Mouse (Mus musculus) midbrain, embryonic 13.5 days (tissue): ENCODE data around the gene Gng2. TPM values are rescaled to one million over a fixed set of nuclear protein-coding genes. Genes with fewer than 3 reads are reported as not detected.

Source experiments
- ATAC-seq: fragments of 200-750 bp; cut with Nextera tagmentation; 2 replicates; pipeline ENCODE4 v1.8.0; 2017; ENCODE audit warnings: mild to moderate bottlenecking, moderate TSS enrichment, moderate library complexity
- H3K27ac ChIP-seq: fragments of 300-500 bp; sonication (generic); 2 replicates; pipeline ENCODE4 v1.5.1; 2015; ENCODE audit warnings: inconsistent platforms, mild to moderate bottlenecking, moderate library complexity
- H3K27me3 ChIP-seq: fragments of 300-500 bp; sonication (generic); 2 replicates; pipeline ENCODE4 v1.6.1; 2015; ENCODE audit warnings: mild to moderate bottlenecking, inconsistent platforms
- H3K36me3 ChIP-seq: fragments of 300-500 bp; sonication (generic); 2 replicates; pipeline ENCODE4 v1.6.1; 2015; ENCODE audit warnings: mild to moderate bottlenecking, inconsistent platforms
- H3K4me1 ChIP-seq: fragments of 300-500 bp; sonication (generic); replicated peaks from 2 replicates; pipeline ENCODE4 v1.6.1; 2015; ENCODE audit warnings: inconsistent platforms
- H3K4me2 ChIP-seq: fragments of 300-500 bp; sonication (generic); replicated peaks from 2 replicates; pipeline ENCODE4 v1.6.1; 2015; ENCODE audit warnings: moderate library complexity, mild to moderate bottlenecking, inconsistent platforms
- H3K4me3 ChIP-seq: fragments of 300-500 bp; sonication (generic); replicated peaks from 2 replicates; pipeline ENCODE4 v1.5.1; 2015; ENCODE audit warnings: mild to moderate bottlenecking, inconsistent platforms
- H3K9ac ChIP-seq: fragments of 300-500 bp; sonication (generic); replicated peaks from 2 replicates; pipeline ENCODE4 v1.6.1; 2015; ENCODE audit warnings: mild to moderate bottlenecking, inconsistent platforms
- H3K9me3 ChIP-seq: fragments of 300-500 bp; sonication (generic); 2 replicates; pipeline ENCODE4 v1.6.1; 2016; ENCODE audit warnings: mild to moderate bottlenecking, inconsistent platforms
- WGBS: fragments of 180-500 bp; shearing (Covaris S2); methylation state at CpG from one replicate; pipeline ENCODE4 v1.1.7; 2015; 5-methylcytosine and 5-hydroxymethylcytosine counted together
- polyA plus RNA-seq: library from polyadenylated mRNA; unstranded; fragments of >200 nt; fragmentation: Nextera tagmentation; extraction: Ambion mirVana; gene quantifications from 2 replicates; pipeline ENCODE4 v1.2.1, GENCODE M21; 2015

Gng2 gene
- polyA plus RNA-seq, 1 experiment from 2014 or later: 367 TPM

- no peaks in the 10 kb centered on the region for H3K27me3 ChIP-seq
- no peak overlapping the region for H3K4me3 ChIP-seq
- 78% methylated on average over 8 of the region's 8 CpGs for WGBS
- no peak overlapping the region for H3K9ac ChIP-seq
- H3K9me3 ChIP-seq: no peaks in the 10 kb centered on the region
- H3K4me2 ChIP-seq: no peak overlapping the region
- H3K27ac ChIP-seq: no peak overlapping the region
- peaks cover 50% of the 10 kb centered on the region for H3K4me1 ChIP-seq
- no peak for ATAC-seq
- H3K36me3 ChIP-seq: peaks cover 20% of the 10 kb centered on the region
These were observed 51.1 kb downstream of the Gng2 start for GRCm38 (mm10) chr14:19926312-19926711.

- H3K36me3 ChIP-seq: peaks cover 16% of the 10 kb centered on the region
- peaks cover 62% of the 10 kb centered on the region for H3K4me1 ChIP-seq
- no peak overlapping the region for H3K9ac ChIP-seq
- peak overlapping the region; percentile 59 for H3K27ac ChIP-seq
- no peak for ATAC-seq
- WGBS: 14% methylated on average over 6 of the region's 6 CpGs
- no peaks in the 10 kb centered on the region for H3K9me3 ChIP-seq
- no peak overlapping the region for H3K4me2 ChIP-seq
- H3K4me3 ChIP-seq: no peak overlapping the region
- H3K27me3 ChIP-seq: no peaks in the 10 kb centered on the region
These were observed 52.3 kb downstream of the Gng2 start for GRCm38 (mm10) chr14:19925157-19925556.

GRCm38 (mm10) chr14:19924086-19924485, 53.3 kb downstream of the Gng2 start:
- peaks cover 66% of the 10 kb centered on the region for H3K4me1 ChIP-seq
- no peak overlapping the region for H3K27ac ChIP-seq
- ATAC-seq: no peak
- no peak overlapping the region for H3K9ac ChIP-seq
- H3K9me3 ChIP-seq: no peaks in the 10 kb centered on the region
- no peak overlapping the region for H3K4me2 ChIP-seq
- H3K4me3 ChIP-seq: no peak overlapping the region
- H3K27me3 ChIP-seq: no peaks in the 10 kb centered on the region
- peaks cover 10% of the 10 kb centered on the region for H3K36me3 ChIP-seq
- WGBS: 82% methylated on average over 2 of the region's 2 CpGs

GRCm38 (mm10) chr14:19920254-19920691, 57.2 kb downstream of the Gng2 start:
- peaks cover 38% of the 10 kb centered on the region for H3K4me1 ChIP-seq
- H3K9me3 ChIP-seq: no peaks in the 10 kb centered on the region
- WGBS: 8% methylated on average over 13 of the region's 13 CpGs
- ATAC-seq: peak; percentile 84
- H3K27ac ChIP-seq: peak overlapping the region; percentile 76
- 0 out of 2 replicates have a peak overlapping the region, but pooled peaks have one; percentile 46 for H3K9ac ChIP-seq
- H3K4me2 ChIP-seq: no peak overlapping the region
- peaks cover 18% of the 10 kb centered on the region for H3K36me3 ChIP-seq
- H3K4me3 ChIP-seq: no peak overlapping the region
- H3K27me3 ChIP-seq: no peaks in the 10 kb centered on the region

- Histone ChIP-seq H3K9ac (0 out of 2 replicates have a peak overlapping the region, but pooled peaks have one; percentile 46), H3K4me3 (no peak overlapping the region), H3K9me3 (no peaks in the 10 kb centered on the region), H3K4me1 (peaks cover 33% of the 10 kb centered on the region), H3K27me3 (no peaks in the 10 kb centered on the region), H3K27ac (peak overlapping the region; percentile 76), H3K36me3 (peaks cover 23% of the 10 kb centered on the region), H3K4me2 (no peak overlapping the region; the same call in 1 of the 2 replicates)
- 48% methylated on average over 7 of the region's 7 CpGs for WGBS
- ATAC-seq: peak; percentile 49
These were observed 57.6 kb downstream of the Gng2 start for GRCm38 (mm10) chr14:19919789-19920188.

- Histone ChIP-seq H3K36me3 (peaks cover 15% of the 10 kb centered on the region), H3K27me3 (no peaks in the 10 kb centered on the region), H3K4me2 (no peak overlapping the region), H3K9me3 (no peaks in the 10 kb centered on the region), H3K9ac (no peak overlapping the region), H3K4me3 (no peak overlapping the region), H3K4me1 (peaks cover 34% of the 10 kb centered on the region), H3K27ac (no peak overlapping the region)
- WGBS: 92% methylated on average over 7 of the region's 7 CpGs
- ATAC-seq: no peak
These were observed 59.9 kb downstream of the Gng2 start for GRCm38 (mm10) chr14:19917534-19917933.

- H3K27ac ChIP-seq: no peak overlapping the region
- no peak for ATAC-seq
- H3K9ac ChIP-seq: no peak overlapping the region
- H3K36me3 ChIP-seq: peaks cover 15% of the 10 kb centered on the region
- WGBS: 88% methylated on average over 2 of the region's 2 CpGs
- no peaks in the 10 kb centered on the region for H3K9me3 ChIP-seq
- peaks cover 31% of the 10 kb centered on the region for H3K4me1 ChIP-seq
- no peak overlapping the region for H3K4me3 ChIP-seq
- H3K4me2 ChIP-seq: no peak overlapping the region
- H3K27me3 ChIP-seq: no peaks in the 10 kb centered on the region
These were observed 61.1 kb downstream of the Gng2 start for GRCm38 (mm10) chr14:19916315-19916714.

GRCm38 (mm10) chr14:19912891-19913290, 64.5 kb downstream of the Gng2 start:
- Histone ChIP-seq H3K4me3 (no peak overlapping the region), H3K4me1 (peaks cover 17% of the 10 kb centered on the region), H3K9me3 (no peaks in the 10 kb centered on the region), H3K9ac (no peak overlapping the region), H3K36me3 (peaks cover 15% of the 10 kb centered on the region), H3K27me3 (no peaks in the 10 kb centered on the region), H3K4me2 (no peak overlapping the region), H3K27ac (no peak overlapping the region)
- 92% methylated on average over 3 of the region's 3 CpGs for WGBS
- no peak for ATAC-seq

- Histone ChIP-seq H3K4me3 (no peak overlapping the region), H3K27ac (peak overlapping the region; percentile 48), H3K36me3 (peaks cover 8% of the 10 kb centered on the region; the same call in 1 of the 2 replicates), H3K9me3 (no peaks in the 10 kb centered on the region), H3K4me1 (peaks cover 29% of the 10 kb centered on the region), H3K27me3 (no peaks in the 10 kb centered on the region), H3K4me2 (no peak overlapping the region), H3K9ac (no peak overlapping the region)
- WGBS: 66% methylated on average over 5 of the region's 5 CpGs
- peak; percentile 59; the same call in 1 of the 2 replicates for ATAC-seq
These were observed 71.8 kb downstream of the Gng2 start for GRCm38 (mm10) chr14:19905615-19906014.

- Histone ChIP-seq H3K9ac (no peak overlapping the region), H3K4me3 (no peak overlapping the region), H3K4me1 (peaks cover 33% of the 10 kb centered on the region), H3K36me3 (peaks cover 8% of the 10 kb centered on the region; the same call in 1 of the 2 replicates), H3K27ac (peak overlapping the region; percentile 67), H3K4me2 (no peak overlapping the region), H3K9me3 (no peaks in the 10 kb centered on the region), H3K27me3 (no peaks in the 10 kb centered on the region)
- WGBS: 19% methylated on average over 3 of the region's 3 CpGs
- 0 out of 2 replicates have a peak, but pooled peaks have one; percentile 21 for ATAC-seq
These were observed 72.6 kb downstream of the Gng2 start for GRCm38 (mm10) chr14:19904821-19905220.

GRCm38 (mm10) chr14:19904031-19904430, 73.4 kb downstream of the Gng2 start:
- H3K4me3 ChIP-seq: no peak overlapping the region
- H3K4me1 ChIP-seq: peaks cover 33% of the 10 kb centered on the region
- H3K36me3 ChIP-seq: peaks cover 8% of the 10 kb centered on the region; the same call in 1 of the 2 replicates
- no peak overlapping the region for H3K4me2 ChIP-seq
- no peak overlapping the region for H3K9ac ChIP-seq
- no peak for ATAC-seq
- H3K27ac ChIP-seq: peak overlapping the region; percentile 12
- WGBS: 45% methylated on average over 5 of the region's 5 CpGs
- no peaks in the 10 kb centered on the region for H3K9me3 ChIP-seq
- no peaks in the 10 kb centered on the region for H3K27me3 ChIP-seq

GRCm38 (mm10) chr14:19900492-19900891, 76.9 kb downstream of the Gng2 start:
- Histone ChIP-seq H3K4me1 (peaks cover 24% of the 10 kb centered on the region), H3K36me3 (no peaks in the 10 kb centered on the region), H3K27me3 (no peaks in the 10 kb centered on the region), H3K27ac (no peak overlapping the region), H3K9me3 (no peaks in the 10 kb centered on the region), H3K4me3 (no peak overlapping the region), H3K4me2 (no peak overlapping the region), H3K9ac (no peak overlapping the region)
- 0 out of 2 replicates have a peak, but pooled peaks have one; percentile 40 for ATAC-seq
- WGBS: 62% methylated on average over 4 of the region's 4 CpGs

- Histone ChIP-seq H3K9me3 (no peaks in the 10 kb centered on the region), H3K27me3 (no peaks in the 10 kb centered on the region), H3K4me2 (no peak overlapping the region), H3K36me3 (peaks cover 40% of the 10 kb centered on the region), H3K27ac (no peak overlapping the region), H3K4me1 (no peaks in the 10 kb centered on the region), H3K9ac (no peak overlapping the region), H3K4me3 (no peak overlapping the region)
- ATAC-seq: no peak
- 90% methylated on average over 5 of the region's 5 CpGs for WGBS
These were observed 89.9 kb downstream of the Gng2 start for GRCm38 (mm10) chr14:19887569-19887968.
